ENCODE assay signal across 10 mouse cellular contexts in the genomic region with DNA sequence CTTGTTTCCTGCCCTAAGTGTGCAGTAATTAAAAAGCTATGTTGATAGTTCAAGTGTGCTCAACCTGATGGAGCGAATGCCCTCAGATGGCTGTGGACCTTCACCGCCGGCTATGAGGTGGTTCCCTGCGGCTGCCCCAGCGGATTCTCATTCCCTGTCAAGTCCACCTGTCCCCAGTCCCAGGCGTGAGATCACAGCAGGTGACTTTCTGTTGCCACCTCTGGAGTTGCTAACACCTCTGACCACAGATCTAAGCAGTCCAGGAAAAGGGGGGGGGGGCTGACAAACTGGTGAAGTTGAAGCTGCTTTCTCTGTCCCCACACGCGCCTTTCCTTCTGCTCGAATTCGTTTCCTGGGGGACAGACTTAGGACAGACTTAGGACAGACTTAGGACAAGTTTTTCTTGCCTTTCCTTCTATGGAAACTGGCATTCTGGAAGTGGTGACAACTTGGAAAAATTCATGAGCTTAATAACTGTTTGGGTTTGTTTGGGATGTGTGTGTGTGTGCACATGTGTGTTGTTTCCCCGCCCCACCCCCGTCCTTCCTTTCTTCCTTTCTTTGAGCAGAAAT. TPM values are rescaled to one million over a fixed set of nuclear protein-coding genes. Genes with fewer than 3 reads are reported as not detected.
A peak's percentile ranks its signal among the peaks of the same experiment; 100 is the strongest.
DNase-seq lines count a peak whose midpoint lies in the region; ATAC-seq and TF ChIP-seq lines count a peak whose summit lies in the region.
"Had no signal": no experiment of that assay in that cellular context is flagged by ENCODE, and none has a peak within 500 bp of the region (broad histone marks: within the 10 kb centered on the region; RNA-seq: fewer than 3 reads in every experiment).

No protein-coding gene starts in this region.

- no peak overlapping the region for H3K27ac ChIP-seq in midbrain, embryonic 11.5 days (ENCODE audit: low read depth, low read length)
- no peak overlapping the region for H3K27ac ChIP-seq in midbrain, postnatal 0 days (ENCODE audit: low read depth, low read length)
- peak overlapping the region; percentile 50 for H3K27ac ChIP-seq in stomach, embryonic 16.5 days (ENCODE audit: low read length)

- DNase-seq in cerebellum, postnatal 14 days: peak; percentile 6 to 12
- no peak for DNase-seq in cerebellum, adult 11 months
- peak; percentile 93 for DNase-seq in midbrain, embryonic 11.5 days (ENCODE audit: low spot score, missing footprints)
- no peak for DNase-seq in midbrain, postnatal 0 days (ENCODE audit: low spot score)
- DNase-seq in kidney, postnatal 4 days: peak; percentile 21 to 40
- no peak for DNase-seq in adrenal gland, postnatal 10 days
- DNase-seq: heart, postnatal 4 days had no signal

- no peak for ATAC-seq in midbrain, embryonic 11.5 days (ENCODE audit: low FRiP score)
- no peak for ATAC-seq in midbrain, postnatal 0 days (ENCODE audit: low FRiP score)
- no peak for ATAC-seq in stomach, embryonic 16.5 days (ENCODE audit: insufficient read depth, low FRiP score)
- ATAC-seq in cerebellum, adult (ENCODE audit: insufficient number of reproducible peaks, low FRiP score, low TSS enrichment): no peak
- ATAC-seq: midbrain, embryonic 16.5 days had no signal

- no peak for TF ChIP-seq CTCF in midbrain, postnatal 0 days (IDR thresholded peaks at IDR 0.05)

- peak overlapping the region; percentile 3; the same call in 1 of the 2 replicates for H3K4me3 ChIP-seq in midbrain, embryonic 11.5 days (ENCODE audit: low read depth, low read length)
- no peak overlapping the region for H3K4me3 ChIP-seq in midbrain, postnatal 0 days (ENCODE audit: low read depth, low read length)
- no peak overlapping the region for H3K4me3 ChIP-seq in stomach, embryonic 16.5 days (replicated peaks; ENCODE audit: low read length)

- H3K4me2 ChIP-seq in midbrain, embryonic 11.5 days: no peak overlapping the region
- no peak overlapping the region for H3K4me2 ChIP-seq in midbrain, postnatal 0 days (ENCODE audit: low read depth, low read length, poor library complexity, severe bottlenecking)
- peak overlapping the region; percentile 84 for H3K4me2 ChIP-seq in stomach, embryonic 16.5 days (ENCODE audit: low read depth, low read length)

- H3K9ac ChIP-seq in midbrain, embryonic 11.5 days (ENCODE audit: low read length): no peak overlapping the region
- no peak overlapping the region for H3K9ac ChIP-seq in midbrain, postnatal 0 days (replicated peaks; ENCODE audit: low read length, poor library complexity, severe bottlenecking)
- H3K9ac ChIP-seq in stomach, embryonic 16.5 days (ENCODE audit: low read length): peak overlapping the region; percentile 56; the same call in 1 of the 2 replicates

- WGBS in midbrain, embryonic 11.5 days: 3% methylated on average over 12 of the region's 12 CpGs
- WGBS in midbrain, postnatal 0 days: 16% methylated on average over 12 of the region's 12 CpGs
- WGBS in stomach, embryonic 16.5 days: 29% methylated on average over 12 of the region's 12 CpGs

- peaks cover 42% of the 10 kb centered on the region for H3K27me3 ChIP-seq in midbrain, embryonic 11.5 days (ENCODE audit: control insufficient read depth, insufficient read depth, low read length)
- peaks cover 45% of the 10 kb centered on the region for H3K27me3 ChIP-seq in midbrain, postnatal 0 days (ENCODE audit: insufficient read depth, low read length)
- H3K27me3 ChIP-seq in stomach, embryonic 16.5 days (ENCODE audit: control insufficient read depth, insufficient read depth, low read length): no peaks in the 10 kb centered on the region

- H3K4me1 ChIP-seq in midbrain, embryonic 11.5 days (ENCODE audit: control insufficient read depth, insufficient read depth, low read length): peaks cover 16% of the 10 kb centered on the region
- 0 out of 2 replicates have a peak, but pooled peaks cover 5% of the 10 kb centered on the region for H3K4me1 ChIP-seq in midbrain, postnatal 0 days (ENCODE audit: insufficient read depth, low read length)
- peaks cover 8% of the 10 kb centered on the region for H3K4me1 ChIP-seq in stomach, embryonic 16.5 days (ENCODE audit: control insufficient read depth, insufficient read depth, low read length)

- H3K9me3 ChIP-seq in midbrain, embryonic 11.5 days (ENCODE audit: control insufficient read depth, low read length): no peaks in the 10 kb centered on the region
- no peaks in the 10 kb centered on the region for H3K9me3 ChIP-seq in midbrain, postnatal 0 days (ENCODE audit: low read length)
- H3K9me3 ChIP-seq in stomach, embryonic 16.5 days (replicated peaks; ENCODE audit: control insufficient read depth, low read length): no peaks in the 10 kb centered on the region

- H3K36me3 ChIP-seq in midbrain, embryonic 11.5 days (ENCODE audit: control insufficient read depth, insufficient read depth, low read length): no peaks in the 10 kb centered on the region
- no peaks in the 10 kb centered on the region for H3K36me3 ChIP-seq in midbrain, postnatal 0 days (ENCODE audit: insufficient read depth, low read length)
- no peaks in the 10 kb centered on the region for H3K36me3 ChIP-seq in stomach, embryonic 16.5 days (ENCODE audit: control insufficient read depth, insufficient read depth, low read length)

RNA-seq across cellular contexts. Expression of a gene that starts 35.3 kb away (rescaled TPM):
- polyA plus RNA-seq in midbrain, embryonic 11.5 days (2014; fragmentation: Nextera tagmentation; extraction: Ambion mirVana): 32.7 and 37.1 TPM in 2 replicates
- total RNA-seq in midbrain, postnatal 0 days (2014; rRNA removed): 4.7 and 5.1 TPM in 2 replicates
- polyA plus RNA-seq in midbrain, postnatal 0 days (2015; fragmentation: Nextera tagmentation; extraction: Ambion mirVana): 2.0 and 2.6 TPM in 2 replicates
- 57.4 and 64.1 TPM in 2 replicates for polyA plus RNA-seq in stomach, embryonic 16.5 days (2015; fragmentation: Nextera tagmentation; extraction: Ambion mirVana)
- total RNA-seq in adrenal gland, postnatal 10 days (2021): 10 to 100 TPM; 14.9 to 20.3 TPM

Comparison
In these comparisons a context has a peak if more than half of its experiments do, and no peak if none do; other contexts are left out.
1. DNase-seq: peak in cerebellum, postnatal 14 days (2 of 2), midbrain, embryonic 11.5 days (single experiment) and kidney, postnatal 4 days (2 of 2); none in cerebellum, adult 11 months (single experiment), midbrain, postnatal 0 days (single experiment) and adrenal gland, postnatal 10 days (single experiment).